Comparison of ENCODE assay signal across 8 mouse cellular contexts in the genomic region with DNA sequence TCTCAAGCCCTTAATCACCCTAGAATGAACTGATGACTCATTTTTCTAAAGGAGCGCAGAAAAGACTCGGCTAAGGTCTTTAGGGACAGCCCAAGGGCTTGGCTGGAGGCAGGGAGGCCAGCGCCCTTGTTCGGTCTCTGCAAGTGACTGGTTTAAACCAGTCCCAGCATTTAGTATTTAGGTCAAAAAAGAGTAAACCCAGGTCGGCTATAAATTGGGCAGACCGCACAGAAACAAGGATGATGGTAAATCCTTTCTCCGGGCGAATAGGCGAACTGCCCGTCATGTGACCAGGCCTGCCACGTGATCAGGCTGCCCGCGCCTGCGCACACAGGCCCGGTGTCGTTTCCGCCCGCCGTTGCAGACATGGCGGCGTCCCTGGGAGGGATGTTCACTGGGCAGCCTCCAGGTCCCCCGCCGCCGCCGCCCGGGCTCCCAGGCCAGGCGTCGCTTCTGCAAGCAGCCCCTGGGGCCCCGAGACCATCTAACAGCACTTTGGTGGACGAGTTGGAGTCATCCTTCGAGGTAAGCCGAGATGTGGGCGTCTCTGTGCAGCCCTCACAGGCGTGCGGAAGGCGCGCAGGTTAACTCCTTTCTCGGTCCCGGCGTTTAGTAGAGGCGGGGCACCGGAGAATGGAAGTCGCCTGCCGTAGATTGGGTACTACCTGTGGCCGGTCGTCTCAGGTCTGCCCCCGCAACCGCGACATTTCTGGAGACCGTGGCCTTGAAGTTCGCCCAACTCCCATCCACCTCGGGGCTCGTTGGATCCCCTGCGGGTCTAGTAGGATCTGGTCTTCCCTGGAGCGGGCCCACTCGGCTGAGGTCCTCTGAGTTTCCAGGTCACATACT. TPM values are rescaled to one million over a fixed set of nuclear protein-coding genes. Genes with fewer than 3 reads are reported as not detected.
DNase-seq lines count a peak whose midpoint lies in the region; ATAC-seq lines count a peak whose summit lies in the region.

Gene Med28 (plus strand): TSS at position 270 of the 849 bp plus-strand sequence.

- peak within 1 kb of the TSS; percentile 91 for H3K9ac ChIP-seq in hindbrain, embryonic 13.5 days

- DNase-seq in NIH3T3 (ENCODE audit: low read depth): peak; percentile 95
- DNase-seq in cerebellum, postnatal 10 days: peak; percentile 97
- DNase-seq in frontal cortex, postnatal 14 days (ENCODE audit: low spot score in 2 of 2): peak; percentile 87 to 92
- DNase-seq in layer of hippocampus, postnatal 25 days (ENCODE audit: extremely low spot score in 1 of 2, low spot score in 1 of 2): peak; percentile 89 to 90
- peak; percentile 95 for DNase-seq in lung, postnatal 25 days (ENCODE audit: low spot score)
- DNase-seq in retina, embryonic 14.5 days (ENCODE audit: low spot score): peak; percentile 95
- peak; percentile 95 for DNase-seq in thymus, postnatal 4 days

- peak within 1 kb of the TSS; percentile 93 for H3K4me3 ChIP-seq in hindbrain, embryonic 13.5 days

- peak; percentile 96 for ATAC-seq in hindbrain, embryonic 13.5 days (ENCODE audit: low FRiP score)

- H3K4me1 ChIP-seq in hindbrain, embryonic 13.5 days (replicated peaks): peaks cover 18% of the 10 kb centered on the region

- H3K9me3 ChIP-seq in hindbrain, embryonic 13.5 days: no peaks in the 10 kb centered on the region

- H3K27ac ChIP-seq in hindbrain, embryonic 13.5 days: peak within 1 kb of the TSS; percentile 86

- H3K27me3 ChIP-seq in hindbrain, embryonic 13.5 days: no peaks in the 10 kb centered on the region

- H3K36me3 ChIP-seq in hindbrain, embryonic 13.5 days: peaks cover 14% of the 10 kb centered on the region

- 1% methylated on average over 56 of the region's 56 CpGs for whole genome bisulfite sequencing in hindbrain, embryonic 13.5 days

- H3K4me2 ChIP-seq in hindbrain, embryonic 13.5 days: peak within 1 kb of the TSS; percentile 91

RNA-seq across cellular contexts. Expression of gene Med28, which starts in this region (rescaled TPM):
- polyA plus RNA-seq in hindbrain, embryonic 13.5 days (2015; fragmentation: Nextera tagmentation; extraction: Ambion mirVana): 264 and 272 TPM in 2 replicates
- 100 to 1,000 TPM in 1 of 2 experiments, 10 to 100 TPM in 1; 99.3 to 110 TPM for total RNA-seq in layer of hippocampus, postnatal 25 days (2021)

Comparison
In these comparisons a context has a peak if more than half of its experiments do, and no peak if none do; other contexts are left out.
1. Peak in every context shown above with its lines: DNase-seq, ATAC-seq, H3K4me3 ChIP-seq and H3K27ac ChIP-seq.